Mouse (Mus musculus): ENCODE measurements around the gene Spsb4.

The Spsb4 gene

GRCm38 (mm10) chr9:96932751-96933150 lies 85.9 kb downstream of the Spsb4 start:
- in situ Hi-C loops (cut with MboI; ENCODE audit: low pct_unique_long_range_greater_than_20kb in 1 of 2, low sequenced_read_pairs in 2 of 2, unreplicated experiment in 1 of 2), result loop anchor here in 1 of 2 experiments (25.0 kb wide), 1 partner anchor 230 kb away; no protein-coding TSS in a partner anchor

- in situ Hi-C loops (cut with MboI; ENCODE audit: low pct_unique_long_range_greater_than_20kb in 1 of 2, low sequenced_read_pairs in 2 of 2, unreplicated experiment in 1 of 2), result loop anchor here in 1 of 2 experiments (10.0 kb wide), 1 partner anchor 241 kb away; no protein-coding TSS in a partner anchor
Observed at GRCm38 (mm10) chr9:96923577-96924316, 94.9 kb downstream of the Spsb4 start.

GRCm38 (mm10) chr9:96923119-96923518 lies 95.5 kb downstream of the Spsb4 start:
- in situ Hi-C loops (cut with MboI; ENCODE audit: low pct_unique_long_range_greater_than_20kb in 1 of 2, low sequenced_read_pairs in 2 of 2, unreplicated experiment in 1 of 2), result loop anchor here in 1 of 2 experiments (10.0 kb wide), 1 partner anchor 242 kb away; no protein-coding TSS in a partner anchor

GRCm38 (mm10) chr9:96916620-96917538 lies 101.8 kb downstream of the Spsb4 start:
- in situ Hi-C loops (cut with MboI; ENCODE audit: low pct_unique_long_range_greater_than_20kb in 1 of 2, low sequenced_read_pairs in 2 of 2, unreplicated experiment in 1 of 2), result loop anchor here (5.0 to 10.0 kb wide), 2 partner anchors 148 to 150 kb away; no protein-coding TSS in a partner anchor

GRCm38 (mm10) chr9:96916076-96916475 lies 102.6 kb downstream of the Spsb4 start:
- in situ Hi-C loops (cut with MboI; ENCODE audit: low pct_unique_long_range_greater_than_20kb in 1 of 2, low sequenced_read_pairs in 2 of 2, unreplicated experiment in 1 of 2), result loop anchor here (5.0 to 10.0 kb wide), 2 partner anchors 149 to 151 kb away; no protein-coding TSS in a partner anchor

GRCm38 (mm10) chr9:96914851-96915250 lies 103.8 kb downstream of the Spsb4 start:
- in situ Hi-C loops (cut with MboI; ENCODE audit: low pct_unique_long_range_greater_than_20kb in 1 of 2, low sequenced_read_pairs in 2 of 2, unreplicated experiment in 1 of 2), result loop anchor here (5.0 to 10.0 kb wide), 2 partner anchors 150 to 152 kb away; no protein-coding TSS in a partner anchor

- in situ Hi-C loops (cut with MboI; ENCODE audit: low pct_unique_long_range_greater_than_20kb in 1 of 2, low sequenced_read_pairs in 2 of 2, unreplicated experiment in 1 of 2), result loop anchor here in 1 of 2 experiments (10.0 kb wide), 1 partner anchor 151 kb away; no protein-coding TSS in a partner anchor
Observed at GRCm38 (mm10) chr9:96914005-96914404, 104.6 kb downstream of the Spsb4 start.

GRCm38 (mm10) chr9:96909503-96909902 lies 109.1 kb downstream of the Spsb4 start:
- in situ Hi-C loops (cut with MboI; ENCODE audit: low pct_unique_long_range_greater_than_20kb in 1 of 2, low sequenced_read_pairs in 2 of 2, unreplicated experiment in 1 of 2), result no loop called here

GRCm38 (mm10) chr9:96908737-96909136 lies 109.9 kb downstream of the Spsb4 start:
- in situ Hi-C loops (cut with MboI; ENCODE audit: low pct_unique_long_range_greater_than_20kb in 1 of 2, low sequenced_read_pairs in 2 of 2, unreplicated experiment in 1 of 2), result no loop called here

- in situ Hi-C loops (cut with MboI; ENCODE audit: low pct_unique_long_range_greater_than_20kb in 1 of 2, low sequenced_read_pairs in 2 of 2, unreplicated experiment in 1 of 2), result no loop called here
Observed at GRCm38 (mm10) chr9:96904360-96905355, 114.0 kb downstream of the Spsb4 start.

- in situ Hi-C loops (cut with MboI; ENCODE audit: low pct_unique_long_range_greater_than_20kb in 1 of 2, low sequenced_read_pairs in 2 of 2, unreplicated experiment in 1 of 2), result no loop called here
Observed at GRCm38 (mm10) chr9:96899717-96900116, 118.9 kb downstream of the Spsb4 start.

- in situ Hi-C loops (cut with MboI; ENCODE audit: low pct_unique_long_range_greater_than_20kb in 1 of 2, low sequenced_read_pairs in 2 of 2, unreplicated experiment in 1 of 2), result no loop called here
Observed at GRCm38 (mm10) chr9:96899004-96899403, 119.6 kb downstream of the Spsb4 start.

- in situ Hi-C loops (cut with MboI; ENCODE audit: low pct_unique_long_range_greater_than_20kb in 1 of 2, low sequenced_read_pairs in 2 of 2, unreplicated experiment in 1 of 2), result no loop called here
Observed at GRCm38 (mm10) chr9:96896690-96897089, 122.0 kb downstream of the Spsb4 start.

- in situ Hi-C loops (cut with MboI; ENCODE audit: low pct_unique_long_range_greater_than_20kb in 1 of 2, low sequenced_read_pairs in 2 of 2, unreplicated experiment in 1 of 2), result no loop called here
Observed at GRCm38 (mm10) chr9:96893582-96893981, 125.1 kb downstream of the Spsb4 start.

All from mouse embryonic stem cell (cell line).